Mouse (Mus musculus) neural tube, embryonic 12.5 days (tissue): ENCODE measurements around the gene Ube2m. TPM values are rescaled to one million over a fixed set of nuclear protein-coding genes. Genes with fewer than 3 reads are reported as not detected.
"Not testable (repeated sequence)": the region's sequence is repeated elsewhere in the genome, so short reads cannot be mapped to it uniquely, and the experiment has no call there.

Source experiments
- ATAC-seq: fragments of 200-750 bp; cut with Nextera tagmentation; 2 replicates; pipeline ENCODE4 v1.8.0; 2017; ENCODE audit warnings: low read depth, mild to moderate bottlenecking, moderate TSS enrichment, moderate library complexity; ENCODE audit not compliant: low FRiP score
- H3K27ac ChIP-seq: fragments of 300-500 bp; sonication (generic); 2 replicates; pipeline ENCODE4 v1.5.1; 2016
- H3K27me3 ChIP-seq: fragments of 300-500 bp; sonication (generic); replicated peaks from 2 replicates; pipeline ENCODE4 v1.6.1; 2016; ENCODE audit warnings: mild to moderate bottlenecking
- H3K36me3 ChIP-seq: fragments of 300-500 bp; sonication (generic); 2 replicates; pipeline ENCODE4 v1.6.1; 2016; ENCODE audit warnings: mild to moderate bottlenecking
- H3K4me1 ChIP-seq: fragments of 300-500 bp; sonication (generic); 2 replicates; pipeline ENCODE4 v1.6.1; 2016
- H3K4me2 ChIP-seq: fragments of 300-500 bp; sonication (generic); replicated peaks from 2 replicates; pipeline ENCODE4 v1.6.1; 2016; ENCODE audit warnings: mild to moderate bottlenecking
- H3K4me3 ChIP-seq: fragments of 300-500 bp; sonication (generic); 2 replicates; pipeline ENCODE4 v1.5.1; 2016
- H3K9ac ChIP-seq: fragments of 300-500 bp; sonication (generic); 2 replicates; pipeline ENCODE4 v1.6.1; 2016; ENCODE audit warnings: mild to moderate bottlenecking
- H3K9me3 ChIP-seq: fragments of 300-500 bp; sonication (generic); 2 replicates; pipeline ENCODE4 v1.6.1; 2016; ENCODE audit warnings: mild to moderate bottlenecking
- WGBS: fragments of 180-500 bp; shearing (Covaris S2); methylation state at CpG from one replicate; pipeline ENCODE4 v1.1.7; 2016; 5-methylcytosine and 5-hydroxymethylcytosine counted together
- polyA plus RNA-seq: library from polyadenylated mRNA; unstranded; fragments of >200 nt; fragmentation: Nextera tagmentation; extraction: Ambion mirVana; gene quantifications from 2 replicates; pipeline ENCODE4 v1.2.1, GENCODE M21; 2016

Gene Ube2m
- polyA plus RNA-seq: 206 and 215 TPM in 2 replicates

GRCm38 (mm10) chr7:13037901-13038555, at the start of gene Ube2m:
Gene Ube2m, minus strand, starts transcription at chr7:13038275.
- peaks cover 19% of the 10 kb centered on the region for H3K27me3 ChIP-seq
- ATAC-seq: peak; percentile 92
- peaks cover 16% of the 10 kb centered on the region for H3K36me3 ChIP-seq
- H3K4me3 ChIP-seq: peak within 1 kb of the TSS; percentile 78
- under 1% methylated on average over 62 of the region's 65 CpGs for WGBS
- peak within 1 kb of the TSS; percentile 88 for H3K4me2 ChIP-seq
- H3K27ac ChIP-seq: peak within 1 kb of the TSS; percentile 99
- H3K9me3 ChIP-seq: no peaks in the 10 kb centered on the region
- H3K4me1 ChIP-seq: peaks cover 34% of the 10 kb centered on the region
- peak within 1 kb of the TSS; percentile 93 for H3K9ac ChIP-seq

- H3K4me2 ChIP-seq: no peak overlapping the region
These were observed 34.2 kb upstream of the Ube2m start for GRCm38 (mm10) chr7:13072293-13072692.

GRCm38 (mm10) chr7:13063399-13063798, 25.3 kb upstream of the Ube2m start:
- not testable (repeated sequence) for ATAC-seq, H3K27me3 ChIP-seq, H3K27ac ChIP-seq, H3K36me3 ChIP-seq, H3K4me1 ChIP-seq, H3K4me2 ChIP-seq, H3K4me3 ChIP-seq, H3K9ac ChIP-seq, H3K9me3 ChIP-seq
- 58% methylated on average over 2 of the region's 2 CpGs for whole genome bisulfite sequencing

More at GRCm38 (mm10) chr7:13072293-13072692, 34.2 kb upstream of the Ube2m start:
- Histone ChIP-seq H3K36me3 (no peaks in the 10 kb centered on the region), H3K4me3 (no peak overlapping the region), H3K9me3 (no peaks in the 10 kb centered on the region), H3K9ac (no peak overlapping the region), H3K27ac (no peak overlapping the region), H3K4me1 (no peaks in the 10 kb centered on the region), H3K27me3 (no peaks in the 10 kb centered on the region)
- ATAC-seq: no peak
- 61% methylated on average over 5 of the region's 5 CpGs for WGBS

- WGBS: 81% methylated on average over 9 of the region's 9 CpGs
- H3K27ac ChIP-seq: no peak overlapping the region
- H3K4me2 ChIP-seq: no peak overlapping the region
- H3K9me3 ChIP-seq: no peaks in the 10 kb centered on the region
- H3K4me3 ChIP-seq: no peak overlapping the region
- H3K9ac ChIP-seq: no peak overlapping the region
- no peaks in the 10 kb centered on the region for H3K27me3 ChIP-seq
- no peak for ATAC-seq
- H3K36me3 ChIP-seq: no peaks in the 10 kb centered on the region
- no peaks in the 10 kb centered on the region for H3K4me1 ChIP-seq
These were observed 21.5 kb upstream of the Ube2m start for GRCm38 (mm10) chr7:13059536-13059935.

- Histone ChIP-seq H3K27me3 (no peaks in the 10 kb centered on the region), H3K4me2 (no peak overlapping the region), H3K9ac (no peak overlapping the region), H3K4me1 (peaks cover 6% of the 10 kb centered on the region; the same call in 1 of the 2 replicates), H3K36me3 (no peaks in the 10 kb centered on the region), H3K9me3 (no peaks in the 10 kb centered on the region), H3K4me3 (no peak overlapping the region), H3K27ac (no peak overlapping the region)
- ATAC-seq: no peak
- 62% methylated on average over 8 of the region's 8 CpGs for WGBS
These were observed 19.0 kb upstream of the Ube2m start for GRCm38 (mm10) chr7:13056913-13057700.

- peak; percentile 94 for ATAC-seq
- under 1% methylated on average over 41 of the region's 41 CpGs for WGBS
- Histone ChIP-seq H3K27ac (peak within 1 kb of the TSS; percentile 79), H3K27me3 (no peaks in the 10 kb centered on the region), H3K4me2 (peak within 1 kb of the TSS; percentile 55), H3K36me3 (no peaks in the 10 kb centered on the region), H3K9ac (peak within 1 kb of the TSS; percentile 62), H3K9me3 (no peaks in the 10 kb centered on the region), H3K4me3 (peak within 1 kb of the TSS; percentile 55), H3K4me1 (peaks cover 6% of the 10 kb centered on the region; the same call in 1 of the 2 replicates)
These were observed 16.4 kb upstream of the Ube2m start, which contains the start of gene Mzf1 for GRCm38 (mm10) chr7:13054287-13055010. Gene Mzf1, minus strand, starts transcription at chr7:13054764.

- H3K27ac ChIP-seq: peak overlapping the region; percentile 79
- 2% methylated on average over 15 of the region's 15 CpGs for WGBS
- peak overlapping the region; percentile 55 for H3K4me2 ChIP-seq
- no peaks in the 10 kb centered on the region for H3K9me3 ChIP-seq
- peaks cover 6% of the 10 kb centered on the region; the same call in 1 of the 2 replicates for H3K4me1 ChIP-seq
- peak overlapping the region; percentile 55 for H3K4me3 ChIP-seq
- ATAC-seq: no peak
- H3K27me3 ChIP-seq: no peaks in the 10 kb centered on the region
- H3K9ac ChIP-seq: peak overlapping the region; percentile 62
- no peaks in the 10 kb centered on the region for H3K36me3 ChIP-seq
These were observed 15.8 kb upstream of the Ube2m start for GRCm38 (mm10) chr7:13053961-13054286.

GRCm38 (mm10) chr7:13053501-13053900, 15.4 kb upstream of the Ube2m start:
- no peak; the same call in 1 of the 2 replicates for ATAC-seq
- WGBS: 94% methylated on average over 2 of the region's 2 CpGs
- no peaks in the 10 kb centered on the region for H3K27me3 ChIP-seq
- no peak overlapping the region for H3K4me3 ChIP-seq
- peak overlapping the region; percentile 62; the same call in 1 of the 2 replicates for H3K9ac ChIP-seq
- H3K9me3 ChIP-seq: no peaks in the 10 kb centered on the region
- H3K4me2 ChIP-seq: peak overlapping the region; percentile 55
- peaks cover 6% of the 10 kb centered on the region; the same call in 1 of the 2 replicates for H3K4me1 ChIP-seq
- H3K36me3 ChIP-seq: no peaks in the 10 kb centered on the region
- no peak overlapping the region for H3K27ac ChIP-seq

- WGBS: 90% methylated on average over 13 of the region's 13 CpGs
- H3K4me3 ChIP-seq: no peak overlapping the region
- no peaks in the 10 kb centered on the region for H3K36me3 ChIP-seq
- H3K27ac ChIP-seq: no peak overlapping the region
- no peak overlapping the region for H3K4me2 ChIP-seq
- H3K9me3 ChIP-seq: no peaks in the 10 kb centered on the region
- peaks cover 6% of the 10 kb centered on the region; the same call in 1 of the 2 replicates for H3K4me1 ChIP-seq
- H3K27me3 ChIP-seq: no peaks in the 10 kb centered on the region
- H3K9ac ChIP-seq: no peak overlapping the region
- no peak for ATAC-seq
These were observed 14.9 kb upstream of the Ube2m start for GRCm38 (mm10) chr7:13053001-13053400.

GRCm38 (mm10) chr7:13046084-13046483, 8.0 kb upstream of the Ube2m start:
- H3K9ac ChIP-seq: no peak overlapping the region
- no peak overlapping the region for H3K4me2 ChIP-seq
- H3K27me3 ChIP-seq: peaks cover 43% of the 10 kb centered on the region
- H3K36me3 ChIP-seq: no peaks in the 10 kb centered on the region
- H3K4me3 ChIP-seq: no peak overlapping the region
- peaks cover 16% of the 10 kb centered on the region for H3K4me1 ChIP-seq
- 7% methylated on average over 2 of the region's 2 CpGs for WGBS
- peak; percentile 61 for ATAC-seq
- no peaks in the 10 kb centered on the region for H3K9me3 ChIP-seq
- no peak overlapping the region for H3K27ac ChIP-seq

GRCm38 (mm10) chr7:13044254-13044625, 6.2 kb upstream of the Ube2m start:
- H3K27ac ChIP-seq: no peak overlapping the region

More at GRCm38 (mm10) chr7:13044254-13044625, 6.2 kb upstream of the Ube2m start:
- ATAC-seq: peak; percentile 37
- Histone ChIP-seq H3K27me3 (peaks cover 46% of the 10 kb centered on the region), H3K36me3 (no peaks in the 10 kb centered on the region), H3K4me2 (peak overlapping the region; percentile 77), H3K4me3 (peak overlapping the region; percentile 33), H3K4me1 (peaks cover 16% of the 10 kb centered on the region), H3K9ac (peak overlapping the region; percentile 59), H3K9me3 (no peaks in the 10 kb centered on the region)
- WGBS: 3% methylated on average over 23 of the region's 23 CpGs
